Mouse (Mus musculus): ENCODE measurements at regions not wholly inside any gene's neighbourhood (a gene's known extent, or its start where the extent isn't known, plus 50 kb on each side); places are given as distances from the start of the nearest gene placed in this dataset.

DNA sequence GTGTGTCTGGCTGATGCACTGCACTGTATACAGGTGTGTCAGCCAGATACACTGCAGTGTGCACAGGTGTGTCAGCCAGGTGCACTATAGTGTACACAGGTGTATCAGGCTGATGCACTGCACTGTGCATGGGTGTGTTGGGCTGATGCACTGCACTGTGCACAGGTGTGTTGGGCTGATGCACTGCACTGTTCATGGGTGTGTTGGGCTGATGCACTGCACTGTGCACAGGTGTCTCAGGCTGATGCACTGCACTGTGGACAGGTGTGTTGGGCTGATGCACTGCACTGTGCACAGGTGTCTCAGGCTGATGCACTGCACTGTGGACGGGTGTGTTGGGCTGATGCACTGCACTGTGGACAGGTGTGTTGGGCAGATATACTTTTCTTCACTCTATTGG lies 181.2 kb downstream of the 1810013L24Rik start:
- TF ChIP-seq CTCF (IDR thresholded peaks at IDR 0.05; ENCODE audit: low read depth, low read length) (no peak), GATA1 (IDR thresholded peaks at IDR 0.05; ENCODE audit: borderline replicate concordance, low read length) (no peak), POLR2AphosphoS5 (IDR thresholded peaks at IDR 0.05; ENCODE audit: insufficient replicate concordance, low read depth, low read length) (peak; percentile 72; the same call in 1 of the 2 replicates), TAL1 (conservative IDR thresholded peaks at IDR 0.05; ENCODE audit: low read depth, low read length) (no peak)
